Mouse (Mus musculus) testis, adult 2 months (tissue): ENCODE measurements around the gene Serpinb6a.

Source experiments
- CTCF ChIP-seq: fragments of 200-500 bp; IDR thresholded peaks from 2 replicates; pipeline ENCODE4 v1.5.1; 2012; ENCODE audit warnings: low read depth, mild to moderate bottlenecking, inconsistent platforms, low read length, moderate library complexity; ENCODE audit not compliant: control insufficient read depth, insufficient read depth, insufficient replicate concordance
- POLR2A ChIP-seq: fragments of 200-500 bp; IDR thresholded peaks from 2 replicates; pipeline ENCODE4 v1.6.1; 2012; ENCODE audit warnings: low read depth, mild to moderate bottlenecking, inconsistent platforms, low read length, moderate library complexity; ENCODE audit not compliant: control insufficient read depth

GRCm38 (mm10) chr13:34007234-34007633 is 4.6 kb upstream of the Serpinb6a start:
- no peak for TF ChIP-seq CTCF
- TF ChIP-seq POLR2A, result no peak
